Comparison of ENCODE assay signal across 26 mouse cellular contexts in the genomic region with DNA sequence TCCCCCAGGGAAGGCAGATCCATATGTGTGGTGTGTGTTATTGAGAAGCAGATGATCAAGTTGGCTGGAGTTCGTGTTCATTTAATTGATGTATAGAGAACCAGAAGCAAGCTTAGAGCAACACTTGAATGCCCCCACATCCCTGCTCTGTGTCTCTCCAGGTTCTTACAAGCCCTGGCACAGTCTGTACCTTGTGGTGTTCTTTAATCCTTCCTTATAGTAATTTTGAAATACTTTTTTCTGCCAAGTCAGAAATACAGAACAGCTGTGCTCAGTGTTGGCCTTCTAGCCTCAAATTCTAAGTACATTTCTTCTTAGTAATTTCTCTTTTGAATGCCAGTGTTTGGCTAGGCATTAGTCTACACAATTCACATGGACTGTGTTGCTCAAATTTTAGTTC.
DNase-seq lines count a peak whose midpoint lies in the region; ATAC-seq and TF ChIP-seq lines count a peak whose summit lies in the region.
"Had no signal": no experiment of that assay in that cellular context is flagged by ENCODE, and none has a peak within 500 bp of the region (broad histone marks: within the 10 kb centered on the region; RNA-seq: fewer than 3 reads in every experiment).

No protein-coding gene starts in this region.

- H3K27me3 ChIP-seq in embryonic facial prominence, embryonic 14.5 days (replicated peaks; ENCODE audit: control insufficient read depth, insufficient read depth, low read length) = no peaks in the 10 kb centered on the region
- no peaks in the 10 kb centered on the region for H3K27me3 ChIP-seq in embryonic facial prominence, embryonic 10.5 days (replicated peaks; ENCODE audit: low read depth, poor library complexity, severe bottlenecking)
- no peaks in the 10 kb centered on the region; the same call in 1 of the 2 replicates for H3K27me3 ChIP-seq in cerebellum, adult 2 months (ENCODE audit: control insufficient read depth, insufficient read depth, low read length)
- no peaks in the 10 kb centered on the region for H3K27me3 ChIP-seq in stomach, postnatal 0 days (ENCODE audit: control insufficient read depth, insufficient read depth, low read length)
- H3K27me3 ChIP-seq: CH12.LX; forebrain, embryonic 12.5 days; forebrain, embryonic 15.5 days; hindbrain, embryonic 12.5 days; hindbrain, embryonic 15.5 days had no signal

- H3K27ac ChIP-seq in embryonic facial prominence, embryonic 14.5 days (replicated peaks; ENCODE audit: low read depth, low read length) = no peak overlapping the region
- no peak overlapping the region for H3K27ac ChIP-seq in embryonic facial prominence, embryonic 10.5 days (replicated peaks)
- no peak overlapping the region for H3K27ac ChIP-seq in cerebellum, adult 2 months (ENCODE audit: insufficient read depth, low read length)
- no peak overlapping the region for H3K27ac ChIP-seq in stomach, postnatal 0 days (replicated peaks)
- H3K27ac ChIP-seq: forebrain, embryonic 12.5 days; forebrain, embryonic 15.5 days; gastrocnemius, adult 2 months; hindbrain, embryonic 12.5 days; hindbrain, embryonic 15.5 days had no signal

- DNase-seq in embryonic facial prominence, embryonic 14.5 days (ENCODE audit: low spot score) = peak; percentile 65
- no peak for DNase-seq in embryonic facial prominence, embryonic 10.5 days (ENCODE audit: low spot score)
- DNase-seq in right cerebral cortex, adult 18-20 months = peak; percentile 18
- DNase-seq in right cerebral cortex, postnatal 4 days = no peak
- DNase-seq in fat pad, adult 2 months (ENCODE audit: extremely low read depth, low read depth, low spot score) = peak; percentile 19
- no peak for DNase-seq in embryo, embryonic 10 days (ENCODE audit: low spot score)
- DNase-seq in cerebellum, adult 2 months = no peak
- no peak for DNase-seq in stomach, postnatal 0 days (ENCODE audit: low spot score)
- DNase-seq: adrenal gland, adult 8-10 months; adrenal gland, postnatal 25 days; B cell, adult 2 months; cerebellum, adult 18-20 months; cerebellum, adult 9-11 months; cerebellum, postnatal 25 days; embryo, embryonic 11 days; gastrocnemius, adult 2 months; gastrocnemius, postnatal 14 days had no signal

- no peak for TF ChIP-seq EP300 in stomach, postnatal 0 days (optimal IDR thresholded peaks at IDR 0.05)

- H3K9me3 ChIP-seq in embryonic facial prominence, embryonic 14.5 days (ENCODE audit: control insufficient read depth, low read length) = no peaks in the 10 kb centered on the region
- H3K9me3 ChIP-seq in embryonic facial prominence, embryonic 10.5 days = no peaks in the 10 kb centered on the region
- H3K9me3 ChIP-seq in stomach, postnatal 0 days (ENCODE audit: control insufficient read depth, low read length) = no peaks in the 10 kb centered on the region
- H3K9me3 ChIP-seq: forebrain, embryonic 12.5 days; forebrain, embryonic 15.5 days; hindbrain, embryonic 12.5 days; hindbrain, embryonic 15.5 days had no signal

- H3K4me3 ChIP-seq in embryonic facial prominence, embryonic 14.5 days (ENCODE audit: low read depth, low read length) = no peak overlapping the region
- no peak overlapping the region for H3K4me3 ChIP-seq in embryonic facial prominence, embryonic 10.5 days
- no peak overlapping the region for H3K4me3 ChIP-seq in cerebellum, adult 2 months (replicated peaks; ENCODE audit: insufficient read depth, low read depth, low read length)
- H3K4me3 ChIP-seq in stomach, postnatal 0 days (ENCODE audit: low read depth, low read length) = no peak overlapping the region
- H3K4me3 ChIP-seq: erythroblast, embryonic 14.5 days; forebrain, embryonic 12.5 days; forebrain, embryonic 15.5 days; gastrocnemius, adult 2 months; hindbrain, embryonic 12.5 days; hindbrain, embryonic 15.5 days had no signal

- no peak for TF ChIP-seq CTCF in cerebellum, adult 2 months (IDR thresholded peaks at IDR 0.05; ENCODE audit: borderline replicate concordance, insufficient read depth, low read depth, low read length)
- no peak for TF ChIP-seq CTCF in stomach, postnatal 0 days (IDR thresholded peaks at IDR 0.05; ENCODE audit: low read depth)

- H3K4me2 ChIP-seq in embryonic facial prominence, embryonic 14.5 days (ENCODE audit: low read depth, low read length) = no peak overlapping the region
- H3K4me2 ChIP-seq in stomach, postnatal 0 days (replicated peaks; ENCODE audit: low read depth) = no peak overlapping the region
- H3K4me2 ChIP-seq: forebrain, embryonic 12.5 days; forebrain, embryonic 15.5 days; heart, embryonic 11.5 days; hindbrain, embryonic 12.5 days; hindbrain, embryonic 15.5 days had no signal

- 0 out of 2 replicates have a peak, but pooled peaks cover 3% of the 10 kb centered on the region for H3K4me1 ChIP-seq in embryonic facial prominence, embryonic 14.5 days (ENCODE audit: control insufficient read depth, insufficient read depth, low read length)
- H3K4me1 ChIP-seq in embryonic facial prominence, embryonic 10.5 days = no peaks in the 10 kb centered on the region
- H3K4me1 ChIP-seq in cerebellum, adult 2 months (ENCODE audit: control insufficient read depth, insufficient read depth, low read length) = no peaks in the 10 kb centered on the region
- no peaks in the 10 kb centered on the region for H3K4me1 ChIP-seq in stomach, postnatal 0 days (replicated peaks; ENCODE audit: control insufficient read depth, insufficient read depth)
- H3K4me1 ChIP-seq: forebrain, embryonic 12.5 days; forebrain, embryonic 15.5 days; hindbrain, embryonic 12.5 days; hindbrain, embryonic 15.5 days had no signal

- no peak for TF ChIP-seq POLR2A in cerebellum, adult 2 months (IDR thresholded peaks at IDR 0.05; ENCODE audit: borderline replicate concordance, insufficient read depth, low read length)

- H3K36me3 ChIP-seq in embryonic facial prominence, embryonic 14.5 days (ENCODE audit: control insufficient read depth, insufficient read depth, low read length) = no peaks in the 10 kb centered on the region
- no peaks in the 10 kb centered on the region for H3K36me3 ChIP-seq in embryonic facial prominence, embryonic 10.5 days (replicated peaks)
- no peaks in the 10 kb centered on the region for H3K36me3 ChIP-seq in stomach, postnatal 0 days (ENCODE audit: control insufficient read depth, insufficient read depth, low read length)
- H3K36me3 ChIP-seq: forebrain, embryonic 12.5 days; forebrain, embryonic 15.5 days; G1E; hindbrain, embryonic 12.5 days; hindbrain, embryonic 15.5 days had no signal

- 69% methylated on average over 1 of the region's 1 CpGs for WGBS in embryonic facial prominence, embryonic 14.5 days
- 93% methylated on average over 1 of the region's 1 CpGs for WGBS in embryonic facial prominence, embryonic 10.5 days
- WGBS in cerebellum, adult 2 months = 83% methylated on average over 1 of the region's 1 CpGs
- WGBS in stomach, postnatal 0 days = 33% methylated on average over 1 of the region's 1 CpGs

- ATAC-seq in embryonic facial prominence, embryonic 14.5 days (ENCODE audit: low read depth) = 0 out of 2 replicates have a peak, but pooled peaks have one; percentile 50
- no peak for ATAC-seq in stomach, postnatal 0 days (ENCODE audit: low FRiP score, low TSS enrichment)
- ATAC-seq: forebrain, embryonic 15.5 days; intestine, postnatal 0 days had no signal

- H3K9ac ChIP-seq in embryonic facial prominence, embryonic 14.5 days (ENCODE audit: low read depth, low read length) = no peak overlapping the region
- H3K9ac ChIP-seq in stomach, postnatal 0 days (ENCODE audit: low read length) = no peak overlapping the region
- H3K9ac ChIP-seq: forebrain, embryonic 12.5 days; forebrain, embryonic 15.5 days; hindbrain, embryonic 12.5 days; hindbrain, embryonic 15.5 days had no signal

Comparison
In these comparisons a context has a peak if more than half of its experiments do, and no peak if none do; other contexts are left out.
1. DNase-seq: peak in embryonic facial prominence, embryonic 14.5 days (single experiment), right cerebral cortex, adult 18-20 months (single experiment) and fat pad, adult 2 months (single experiment); none in embryonic facial prominence, embryonic 10.5 days (single experiment), right cerebral cortex, postnatal 4 days (single experiment), embryo, embryonic 10 days (single experiment), cerebellum, adult 2 months (0 of 2) and stomach, postnatal 0 days (single experiment).